Mouse (Mus musculus): ENCODE data around the gene Gm49354. TPM values are rescaled to one million over a fixed set of nuclear protein-coding genes. Genes with fewer than 3 reads are reported as not detected.

The Gm49354 gene
- polyA plus RNA-seq, 1 experiment from 2014 or later = not detected

GRCm38 (mm10) chr13:59770847-59771246, 11.2 kb downstream of the Gm49354 start:
- H3K9ac ChIP-seq (ENCODE audit: low read length) = peak overlapping the region; percentile 85
- WGBS = 79% methylated on average over 9 of the region's 9 CpGs
- peaks cover 11% of the 10 kb centered on the region for H3K4me1 ChIP-seq (ENCODE audit: control insufficient read depth, insufficient read depth, low read length)
- peak overlapping the region; percentile 98 for H3K27ac ChIP-seq (ENCODE audit: low read depth, low read length)
- peak; percentile 20 for DNase-seq (ENCODE audit: low spot score)
- peaks cover 29% of the 10 kb centered on the region for H3K36me3 ChIP-seq (ENCODE audit: control insufficient read depth, insufficient read depth, low read length)
- H3K4me3 ChIP-seq (ENCODE audit: low read depth, low read length) = peak overlapping the region; percentile 82
- ATAC-seq = no peak
- no peaks in the 10 kb centered on the region for H3K9me3 ChIP-seq (replicated peaks; ENCODE audit: control insufficient read depth, low read length)
- H3K27me3 ChIP-seq (replicated peaks; ENCODE audit: control insufficient read depth, insufficient read depth, low read length) = no peaks in the 10 kb centered on the region
- peak overlapping the region; percentile 69 for H3K4me2 ChIP-seq (ENCODE audit: low read length)

- Histone ChIP-seq H3K9me3 (replicated peaks; ENCODE audit: control insufficient read depth, low read length) (no peaks in the 10 kb centered on the region), H3K27me3 (replicated peaks; ENCODE audit: control insufficient read depth, insufficient read depth, low read length) (no peaks in the 10 kb centered on the region), H3K4me3 (ENCODE audit: low read depth, low read length) (peak overlapping the region; percentile 82), H3K4me2 (ENCODE audit: low read length) (peak overlapping the region; percentile 69), H3K27ac (ENCODE audit: low read depth, low read length) (peak overlapping the region; percentile 98), H3K9ac (ENCODE audit: low read length) (peak overlapping the region; percentile 85), H3K36me3 (ENCODE audit: control insufficient read depth, insufficient read depth, low read length) (peaks cover 22% of the 10 kb centered on the region), H3K4me1 (ENCODE audit: control insufficient read depth, insufficient read depth, low read length) (peaks cover 11% of the 10 kb centered on the region)
- peak; percentile 90 for ATAC-seq
- under 1% methylated on average over 28 of the region's 28 CpGs for WGBS
- peak; percentile 95 for DNase-seq (ENCODE audit: low spot score)
Observed at GRCm38 (mm10) chr13:59770164-59770562, 11.9 kb downstream of the Gm49354 start.

- peak within 1 kb of the TSS; percentile 69 for H3K4me2 ChIP-seq (ENCODE audit: low read length)
- H3K27me3 ChIP-seq (replicated peaks; ENCODE audit: control insufficient read depth, insufficient read depth, low read length) = no peaks in the 10 kb centered on the region
- DNase-seq (ENCODE audit: low spot score) (peak; percentile 98), ATAC-seq (peak; percentile 98)
- H3K9ac ChIP-seq (ENCODE audit: low read length) = peak within 1 kb of the TSS; percentile 85
- under 1% methylated on average over 88 of the region's 91 CpGs for WGBS
- H3K4me1 ChIP-seq (ENCODE audit: control insufficient read depth, insufficient read depth, low read length) = peaks cover 11% of the 10 kb centered on the region
- no peaks in the 10 kb centered on the region for H3K9me3 ChIP-seq (replicated peaks; ENCODE audit: control insufficient read depth, low read length)
- peak within 1 kb of the TSS; percentile 98 for H3K27ac ChIP-seq (ENCODE audit: low read depth, low read length)
- peaks cover 16% of the 10 kb centered on the region for H3K36me3 ChIP-seq (ENCODE audit: control insufficient read depth, insufficient read depth, low read length)
- peak within 1 kb of the TSS; percentile 82 for H3K4me3 ChIP-seq (ENCODE audit: low read depth, low read length)
Observed at GRCm38 (mm10) chr13:59769296-59770163, 12.5 kb downstream of the Gm49354 start, which contains the start of gene Isca1. TSS of gene Isca1 (minus strand) at chr13:59769810.

- H3K4me1 ChIP-seq (ENCODE audit: control insufficient read depth, insufficient read depth, low read length) = peaks cover 11% of the 10 kb centered on the region
- no peak overlapping the region for H3K27ac ChIP-seq (ENCODE audit: low read depth, low read length)
- H3K4me3 ChIP-seq (ENCODE audit: low read depth, low read length) = peak overlapping the region; percentile 82
- H3K36me3 ChIP-seq (ENCODE audit: control insufficient read depth, insufficient read depth, low read length) = peaks cover 13% of the 10 kb centered on the region
- DNase-seq (ENCODE audit: low spot score) = peak; percentile 7
- H3K9ac ChIP-seq (ENCODE audit: low read length) = peak overlapping the region; percentile 85
- 35% methylated on average over 13 of the region's 13 CpGs for WGBS
- H3K27me3 ChIP-seq (replicated peaks; ENCODE audit: control insufficient read depth, insufficient read depth, low read length) = no peaks in the 10 kb centered on the region
- peak overlapping the region; percentile 69 for H3K4me2 ChIP-seq (ENCODE audit: low read length)
- no peak for ATAC-seq
- H3K9me3 ChIP-seq (replicated peaks; ENCODE audit: control insufficient read depth, low read length) = no peaks in the 10 kb centered on the region
Observed at GRCm38 (mm10) chr13:59768531-59768930, 13.5 kb downstream of the Gm49354 start.

- ATAC-seq (no peak), DNase-seq (ENCODE audit: low spot score) (no peak)
- Histone ChIP-seq H3K27ac (ENCODE audit: low read depth, low read length) (no peak overlapping the region), H3K9ac (ENCODE audit: low read length) (no peak overlapping the region), H3K36me3 (ENCODE audit: control insufficient read depth, insufficient read depth, low read length) (peaks cover 13% of the 10 kb centered on the region), H3K4me1 (ENCODE audit: control insufficient read depth, insufficient read depth, low read length) (peaks cover 11% of the 10 kb centered on the region), H3K27me3 (replicated peaks; ENCODE audit: control insufficient read depth, insufficient read depth, low read length) (no peaks in the 10 kb centered on the region), H3K4me3 (ENCODE audit: low read depth, low read length) (no peak overlapping the region), H3K9me3 (replicated peaks; ENCODE audit: control insufficient read depth, low read length) (no peaks in the 10 kb centered on the region), H3K4me2 (ENCODE audit: low read length) (no peak overlapping the region)
- 85% methylated on average over 11 of the region's 11 CpGs for WGBS
Observed at GRCm38 (mm10) chr13:59766786-59767515, 15.1 kb downstream of the Gm49354 start.

GRCm38 (mm10) chr13:59762791-59763190, 19.3 kb downstream of the Gm49354 start:
- ATAC-seq = no peak

GRCm38 (mm10) chr13:59756906-59757305, 25.1 kb downstream of the Gm49354 start:
- no peak for ATAC-seq

More at GRCm38 (mm10) chr13:59762791-59763190, 19.3 kb downstream of the Gm49354 start:
- Histone ChIP-seq H3K27me3 (replicated peaks; ENCODE audit: control insufficient read depth, insufficient read depth, low read length) (no peaks in the 10 kb centered on the region), H3K36me3 (ENCODE audit: control insufficient read depth, insufficient read depth, low read length) (peaks cover 45% of the 10 kb centered on the region), H3K4me1 (ENCODE audit: control insufficient read depth, insufficient read depth, low read length) (no peaks in the 10 kb centered on the region), H3K9me3 (replicated peaks; ENCODE audit: control insufficient read depth, low read length) (no peaks in the 10 kb centered on the region), H3K4me3 (ENCODE audit: low read depth, low read length) (no peak overlapping the region), H3K9ac (ENCODE audit: low read length) (no peak overlapping the region), H3K4me2 (ENCODE audit: low read length) (no peak overlapping the region), H3K27ac (ENCODE audit: low read depth, low read length) (no peak overlapping the region)
- no peak for DNase-seq (ENCODE audit: low spot score)
- WGBS = 93% methylated on average over 7 of the region's 7 CpGs

GRCm38 (mm10) chr13:59750310-59750709, 31.7 kb downstream of the Gm49354 start:
- H3K27ac ChIP-seq (ENCODE audit: low read depth, low read length) = no peak overlapping the region
- no peak for ATAC-seq
- WGBS = 86% methylated on average over 12 of the region's 12 CpGs
- H3K4me3 ChIP-seq (ENCODE audit: low read depth, low read length) = no peak overlapping the region
- no peaks in the 10 kb centered on the region for H3K9me3 ChIP-seq (replicated peaks; ENCODE audit: control insufficient read depth, low read length)
- peaks cover 11% of the 10 kb centered on the region for H3K36me3 ChIP-seq (ENCODE audit: control insufficient read depth, insufficient read depth, low read length)
- no peaks in the 10 kb centered on the region for H3K4me1 ChIP-seq (ENCODE audit: control insufficient read depth, insufficient read depth, low read length)
- no peaks in the 10 kb centered on the region for H3K27me3 ChIP-seq (replicated peaks; ENCODE audit: control insufficient read depth, insufficient read depth, low read length)
- no peak overlapping the region for H3K9ac ChIP-seq (ENCODE audit: low read length)
- DNase-seq (ENCODE audit: low spot score) = no peak
- H3K4me2 ChIP-seq (ENCODE audit: low read length) = no peak overlapping the region

More at GRCm38 (mm10) chr13:59756906-59757305, 25.1 kb downstream of the Gm49354 start:
- Histone ChIP-seq H3K4me2 (ENCODE audit: low read length) (no peak overlapping the region), H3K9ac (ENCODE audit: low read length) (no peak overlapping the region), H3K27me3 (replicated peaks; ENCODE audit: control insufficient read depth, insufficient read depth, low read length) (no peaks in the 10 kb centered on the region), H3K27ac (ENCODE audit: low read depth, low read length) (no peak overlapping the region), H3K4me3 (ENCODE audit: low read depth, low read length) (no peak overlapping the region), H3K9me3 (replicated peaks; ENCODE audit: control insufficient read depth, low read length) (no peaks in the 10 kb centered on the region), H3K4me1 (ENCODE audit: control insufficient read depth, insufficient read depth, low read length) (no peaks in the 10 kb centered on the region), H3K36me3 (ENCODE audit: control insufficient read depth, insufficient read depth, low read length) (peaks cover 56% of the 10 kb centered on the region)
- 98% methylated on average over 7 of the region's 7 CpGs for WGBS
- DNase-seq (ENCODE audit: low spot score) = no peak

Measured in forebrain, embryonic 14.5 days (tissue).